Mouse (Mus musculus) ES-Bruce4 (cell line): ENCODE results near the gene Tac2. TPM values are rescaled to one million over a fixed set of nuclear protein-coding genes. Genes with fewer than 3 reads are reported as not detected.

ENCODE experiments used
- H3K27ac ChIP-seq: 2 replicates; pipeline ENCODE4 v1.5.1; 2012; ENCODE audit warnings: low read length, inconsistent platforms; ENCODE audit not compliant: insufficient read depth
- H3K27me3 ChIP-seq: 2 replicates; pipeline ENCODE4 v1.6.1; 2012; ENCODE audit warnings: mild to moderate bottlenecking, low read length, inconsistent platforms; ENCODE audit not compliant: control insufficient read depth, poor library complexity, insufficient read depth, severe bottlenecking
- H3K36me3 ChIP-seq: 2 replicates; pipeline ENCODE4 v1.6.1; 2012; ENCODE audit warnings: inconsistent platforms, mild to moderate bottlenecking, low read length, moderate library complexity; ENCODE audit not compliant: control insufficient read depth, poor library complexity, insufficient read depth, severe bottlenecking
- H3K4me1 ChIP-seq: one replicate; pipeline ENCODE4 v1.8.1; 2011; ENCODE audit warnings: low read length; ENCODE audit not compliant: control insufficient read depth, insufficient read depth
- H3K4me3 ChIP-seq: 2 replicates; pipeline ENCODE4 v1.5.1; 2011; ENCODE audit warnings: low read depth, mild to moderate bottlenecking, low read length
- H3K9ac ChIP-seq: 2 replicates; pipeline ENCODE4 v1.6.1; 2012; ENCODE audit warnings: low read depth, mild to moderate bottlenecking, inconsistent platforms; ENCODE audit not compliant: poor library complexity, severe bottlenecking
- H3K9me3 ChIP-seq: replicated peaks from 2 replicates; pipeline ENCODE4 v1.6.1; 2012; ENCODE audit warnings: mild to moderate bottlenecking, low read length, inconsistent platforms; ENCODE audit not compliant: control insufficient read depth, poor library complexity, insufficient read depth, severe bottlenecking
- CTCF ChIP-seq: IDR thresholded peaks from one replicate; pipeline ENCODE4 v1.8.1; 2011; ENCODE audit warnings: low read depth, low read length
- EP300 ChIP-seq: IDR thresholded peaks from 2 replicates; pipeline ENCODE4 v1.6.1; 2011; ENCODE audit warnings: low read depth, low read length; ENCODE audit not compliant: insufficient read depth
- POLR2A ChIP-seq: IDR thresholded peaks from one replicate; pipeline ENCODE4 v1.8.1; 2011; ENCODE audit warnings: low read length; ENCODE audit not compliant: insufficient read depth
- polyA plus RNA-seq: library from polyadenylated mRNA; stranded (reverse); fragments of >200 nt; gene quantifications from 2 replicates; pipeline ENCODE4 v1.2.4, GENCODE M21; 2011; ENCODE audit warnings: low read depth; ENCODE audit not compliant: missing spikeins, insufficient read depth, insufficient read length

Tac2 gene
- polyA plus RNA-seq, result not detected in 2 replicates

- no peaks in the 10 kb centered on the region for H3K27me3 ChIP-seq
- H3K4me3 ChIP-seq, result no peak within 1 kb of the TSS
- H3K36me3 ChIP-seq, result no peaks in the 10 kb centered on the region
- no peak within 1 kb of the TSS for H3K9ac ChIP-seq
- no peaks in the 10 kb centered on the region for H3K9me3 ChIP-seq
- no peak within 1 kb of the TSS for H3K27ac ChIP-seq
- TF ChIP-seq CTCF, result no peak
- no peak for TF ChIP-seq POLR2A
- no peak for TF ChIP-seq EP300
- H3K4me1 ChIP-seq, result peaks cover 2% of the 10 kb centered on the region
Observed at GRCm38 (mm10) chr10:127724178-127724577, at the start of gene Tac2. TSS of gene Tac2 (plus strand) at chr10:127724478.

- H3K27ac ChIP-seq, result no peak overlapping the region
- H3K4me3 ChIP-seq, result no peak overlapping the region
- TF ChIP-seq CTCF (peak; percentile 72), EP300 (no peak)
- no peaks in the 10 kb centered on the region; the same call in 1 of the 2 replicates for H3K36me3 ChIP-seq
- no peak overlapping the region for H3K9ac ChIP-seq
- H3K27me3 ChIP-seq, result no peaks in the 10 kb centered on the region
- no peaks in the 10 kb centered on the region for H3K9me3 ChIP-seq
- no peaks in the 10 kb centered on the region for H3K4me1 ChIP-seq
Observed at GRCm38 (mm10) chr10:127674794-127675522, 49.3 kb upstream of the Tac2 start.

GRCm38 (mm10) chr10:127675859-127676398 is 48.3 kb upstream of the Tac2 start:
- H3K4me1 ChIP-seq, result no peaks in the 10 kb centered on the region
- no peaks in the 10 kb centered on the region; the same call in 1 of the 2 replicates for H3K36me3 ChIP-seq
- H3K9ac ChIP-seq, result peak overlapping the region; percentile 71
- no peaks in the 10 kb centered on the region for H3K27me3 ChIP-seq
- H3K9me3 ChIP-seq, result no peaks in the 10 kb centered on the region
- TF ChIP-seq EP300 (no peak), POLR2A (no peak), CTCF (no peak)
- H3K27ac ChIP-seq, result peak overlapping the region; percentile 48; the same call in 1 of the 2 replicates
- H3K4me3 ChIP-seq, result no peak overlapping the region

- TF ChIP-seq POLR2A, result no peak
- no peak for TF ChIP-seq CTCF
- TF ChIP-seq EP300, result no peak
- H3K36me3 ChIP-seq, result no peaks in the 10 kb centered on the region; the same call in 1 of the 2 replicates
- no peaks in the 10 kb centered on the region for H3K9me3 ChIP-seq
- H3K9ac ChIP-seq, result peak overlapping the region; percentile 84
- peak overlapping the region; percentile 80 for H3K4me3 ChIP-seq
- no peaks in the 10 kb centered on the region for H3K27me3 ChIP-seq
- H3K4me1 ChIP-seq, result no peaks in the 10 kb centered on the region
- peak overlapping the region; percentile 48; the same call in 1 of the 2 replicates for H3K27ac ChIP-seq
Observed at GRCm38 (mm10) chr10:127676691-127677548, 47.4 kb upstream of the Tac2 start.

- TF ChIP-seq CTCF (peak; percentile 91), EP300 (no peak), POLR2A (no peak)
- no peaks in the 10 kb centered on the region; the same call in 1 of the 2 replicates for H3K36me3 ChIP-seq
- no peak overlapping the region for H3K27ac ChIP-seq
Observed at GRCm38 (mm10) chr10:127677591-127678336, 46.5 kb upstream of the Tac2 start.

More at GRCm38 (mm10) chr10:127677591-127678336, 46.5 kb upstream of the Tac2 start:
- Histone ChIP-seq H3K27me3 (no peaks in the 10 kb centered on the region), H3K4me1 (no peaks in the 10 kb centered on the region), H3K4me3 (peak overlapping the region; percentile 80), H3K9me3 (no peaks in the 10 kb centered on the region), H3K9ac (peak overlapping the region; percentile 84)
